Mouse (Mus musculus) neural tube, embryonic 15.5 days (tissue): ENCODE measurements around the gene Bmp2k. TPM values are rescaled to one million over a fixed set of nuclear protein-coding genes. Genes with fewer than 3 reads are reported as not detected.

ENCODE experiments used
- ATAC-seq: fragments of 200-750 bp; cut with Nextera tagmentation; 2 replicates; pipeline ENCODE4 v1.8.0; 2017; ENCODE audit warnings: mild to moderate bottlenecking, moderate TSS enrichment, moderate library complexity; ENCODE audit not compliant: low FRiP score
- H3K27ac ChIP-seq: fragments of 300-500 bp; sonication (generic); replicated peaks from 2 replicates; pipeline ENCODE4 v1.5.1; 2015; ENCODE audit warnings: mild to moderate bottlenecking, inconsistent platforms
- H3K27me3 ChIP-seq: fragments of 300-500 bp; sonication (generic); replicated peaks from 2 replicates; pipeline ENCODE4 v1.6.1; 2015; ENCODE audit warnings: inconsistent platforms
- H3K36me3 ChIP-seq: fragments of 300-500 bp; sonication (generic); 2 replicates; pipeline ENCODE4 v1.6.1; 2015; ENCODE audit warnings: inconsistent platforms
- H3K4me1 ChIP-seq: fragments of 300-500 bp; sonication (generic); 2 replicates; pipeline ENCODE4 v1.6.1; 2015; ENCODE audit warnings: inconsistent platforms
- H3K4me2 ChIP-seq: fragments of 300-500 bp; sonication (generic); 2 replicates; pipeline ENCODE4 v1.6.1; 2015; ENCODE audit warnings: inconsistent platforms, mild to moderate bottlenecking, moderate library complexity
- H3K4me3 ChIP-seq: fragments of 300-500 bp; sonication (generic); replicated peaks from 2 replicates; pipeline ENCODE4 v1.5.1; 2015; ENCODE audit warnings: mild to moderate bottlenecking, inconsistent platforms
- H3K9ac ChIP-seq: fragments of 300-500 bp; sonication (generic); replicated peaks from 2 replicates; pipeline ENCODE4 v1.6.1; 2015; ENCODE audit warnings: mild to moderate bottlenecking, inconsistent platforms
- H3K9me3 ChIP-seq: fragments of 300-500 bp; sonication (generic); replicated peaks from 2 replicates; pipeline ENCODE4 v1.6.1; 2016; ENCODE audit warnings: inconsistent platforms
- WGBS: fragments of 180-500 bp; shearing (Covaris S2); methylation state at CpG from one replicate; pipeline ENCODE4 v1.1.7; 2015; ENCODE audit warnings: mixed read lengths; 5-methylcytosine and 5-hydroxymethylcytosine counted together
- polyA plus RNA-seq: library from polyadenylated mRNA; unstranded; fragments of >200 nt; fragmentation: Nextera tagmentation; extraction: Ambion mirVana; gene quantifications from 2 replicates; pipeline ENCODE4 v1.2.1, GENCODE M21; 2015

The Bmp2k gene
- polyA plus RNA-seq, 1 experiment from 2014 or later: 7.8 TPM

DNA sequence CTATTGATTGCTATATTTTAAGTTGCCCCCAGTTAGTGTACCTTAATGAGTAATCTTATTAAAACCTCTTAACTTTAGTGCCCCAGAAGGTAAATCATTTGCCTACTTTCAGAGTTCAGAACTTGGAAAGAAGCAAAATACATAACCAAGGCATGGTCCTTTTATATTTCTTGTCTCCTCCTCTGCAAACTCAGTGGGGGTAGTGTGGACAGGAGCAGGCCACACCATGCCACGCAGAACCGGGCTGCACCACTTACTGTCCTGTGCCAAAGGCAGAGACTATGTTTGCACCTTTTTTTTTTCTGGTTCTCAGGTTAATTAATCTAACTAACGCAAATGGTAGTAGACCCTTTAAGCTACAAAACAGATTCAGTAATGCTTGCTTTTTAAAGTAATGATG is 91.9 kb downstream of the Bmp2k start:
- peaks cover 34% of the 10 kb centered on the region for H3K36me3 ChIP-seq

DNA sequence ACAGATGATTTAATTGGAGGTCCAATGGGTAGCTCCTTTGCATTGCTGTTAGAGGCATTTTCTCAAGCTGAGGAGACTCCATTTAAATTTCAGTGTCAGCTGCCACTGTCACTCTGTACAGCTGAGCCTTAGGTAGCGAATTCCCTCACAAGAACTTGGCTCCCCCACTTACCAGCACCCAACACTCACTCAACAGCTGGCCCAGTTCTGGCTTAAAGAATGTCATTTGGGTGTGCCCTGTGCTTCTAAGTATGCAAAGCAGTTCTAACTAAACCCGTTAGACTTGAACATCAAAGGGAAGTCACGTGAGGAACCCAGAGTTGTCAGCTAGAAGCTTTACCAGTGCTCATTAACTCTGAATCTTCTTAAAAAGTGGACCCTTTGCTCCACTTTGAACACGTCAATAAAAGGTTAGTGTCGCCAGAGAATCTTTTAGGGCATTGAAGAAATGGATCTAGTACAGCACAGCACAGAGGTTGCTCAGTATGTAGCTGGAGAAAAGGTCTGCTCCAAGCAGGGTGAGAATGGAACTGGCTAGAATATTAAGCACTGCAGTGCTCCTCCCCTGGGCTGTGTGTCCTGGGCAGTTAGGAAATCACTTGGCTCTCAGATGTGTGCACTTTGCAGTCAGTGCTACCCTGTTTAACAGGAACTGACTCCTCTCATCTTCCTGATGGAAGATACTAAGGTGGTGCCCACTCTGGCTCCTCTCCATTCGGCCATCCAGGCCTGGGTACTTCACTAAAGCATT is 92.7 kb downstream of the Bmp2k start:
- no peaks in the 10 kb centered on the region for H3K27me3 ChIP-seq
- no peak overlapping the region for H3K9ac ChIP-seq
- no peaks in the 10 kb centered on the region for H3K9me3 ChIP-seq
- H3K4me1 ChIP-seq: no peaks in the 10 kb centered on the region
- no peak overlapping the region for H3K27ac ChIP-seq
- peaks cover 36% of the 10 kb centered on the region for H3K36me3 ChIP-seq
- H3K4me3 ChIP-seq: no peak overlapping the region
- no peak for ATAC-seq
- WGBS: 72% methylated on average over 6 of the region's 6 CpGs
- no peak overlapping the region for H3K4me2 ChIP-seq

More for the DNA sequence above, 91.9 kb downstream of the Bmp2k start:
- Histone ChIP-seq H3K4me1 (no peaks in the 10 kb centered on the region), H3K27me3 (no peaks in the 10 kb centered on the region), H3K9me3 (no peaks in the 10 kb centered on the region), H3K9ac (no peak overlapping the region), H3K4me3 (no peak overlapping the region), H3K4me2 (no peak overlapping the region), H3K27ac (no peak overlapping the region)
- ATAC-seq: no peak
- 91% methylated on average over 3 of the region's 3 CpGs for WGBS

DNA sequence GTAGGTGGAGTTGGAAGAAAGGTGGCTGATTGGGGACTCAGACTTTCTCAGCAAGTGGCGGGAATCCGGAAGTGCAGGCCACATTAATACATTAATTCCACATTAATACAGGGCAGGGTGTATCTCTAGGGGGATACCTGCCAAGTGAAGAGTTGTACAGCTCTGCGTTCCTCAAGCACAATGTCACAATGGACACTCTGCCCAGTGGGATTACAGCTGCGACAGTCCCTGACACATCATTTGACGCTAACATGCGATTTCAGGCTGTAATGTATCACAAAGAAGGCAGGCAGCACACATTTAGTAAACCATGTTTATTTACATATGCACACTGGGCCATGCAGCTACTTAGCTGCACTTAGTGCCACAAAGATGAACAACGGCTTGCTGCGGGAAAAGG is 95.5 kb downstream of the Bmp2k start:
- no peak overlapping the region for H3K27ac ChIP-seq
- peaks cover 30% of the 10 kb centered on the region for H3K36me3 ChIP-seq
- H3K27me3 ChIP-seq: no peaks in the 10 kb centered on the region
- no peak overlapping the region for H3K4me2 ChIP-seq
- H3K4me3 ChIP-seq: no peak overlapping the region
- H3K9ac ChIP-seq: no peak overlapping the region
- ATAC-seq: no peak
- 74% methylated on average over 8 of the region's 8 CpGs for WGBS
- H3K9me3 ChIP-seq: no peaks in the 10 kb centered on the region
- 0 out of 2 replicates have a peak, but pooled peaks cover 4% of the 10 kb centered on the region for H3K4me1 ChIP-seq

DNA sequence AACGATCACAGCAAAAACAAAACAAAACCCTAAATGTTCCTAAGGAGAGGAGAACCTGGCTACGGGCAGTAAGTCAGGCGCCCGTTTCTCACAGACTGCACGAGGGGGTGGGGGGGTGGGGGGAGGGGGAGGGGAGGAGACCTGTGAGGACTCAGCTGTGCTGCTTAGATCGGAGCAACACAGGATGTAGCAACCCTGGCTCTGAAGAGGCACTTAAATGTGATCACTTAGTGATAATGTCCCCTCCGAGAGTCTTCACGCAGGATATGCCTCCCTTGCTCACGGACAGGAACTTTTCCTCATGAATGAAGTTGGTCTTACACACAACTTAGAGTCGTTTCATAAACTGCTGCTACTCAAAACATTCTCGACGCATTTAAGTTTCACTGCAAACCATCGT is 97.8 kb downstream of the Bmp2k start:
- H3K4me3 ChIP-seq: no peak overlapping the region
- H3K4me1 ChIP-seq: 0 out of 2 replicates have a peak, but pooled peaks cover 4% of the 10 kb centered on the region
- no peak for ATAC-seq
- no peaks in the 10 kb centered on the region for H3K9me3 ChIP-seq
- WGBS: 61% methylated on average over 12 of the region's 13 CpGs
- H3K27ac ChIP-seq: no peak overlapping the region
- no peak overlapping the region for H3K4me2 ChIP-seq
- H3K36me3 ChIP-seq: peaks cover 50% of the 10 kb centered on the region
- no peak overlapping the region for H3K9ac ChIP-seq
- H3K27me3 ChIP-seq: no peaks in the 10 kb centered on the region

DNA sequence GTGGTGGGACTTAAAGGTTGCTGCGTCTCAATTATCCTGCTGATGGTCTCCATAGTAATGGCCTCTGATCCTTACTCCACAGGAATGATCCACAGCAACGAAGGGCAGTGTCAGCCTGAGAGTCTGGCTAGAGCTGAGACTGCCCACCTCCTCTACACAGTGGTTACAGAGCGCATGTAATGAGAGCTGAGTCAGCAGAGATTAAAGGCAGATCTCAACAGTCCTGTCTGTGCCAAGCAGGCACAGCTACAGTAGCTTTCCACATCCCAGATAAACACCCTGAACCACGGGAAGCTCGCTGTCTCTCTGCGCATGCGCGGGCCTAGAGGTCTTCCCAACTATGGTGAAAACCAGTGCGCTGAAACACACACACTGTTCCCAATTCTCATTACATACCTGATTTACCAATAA is 100.1 kb downstream of the Bmp2k start:
- 0 out of 2 replicates have a peak, but pooled peaks have one; percentile 35 for ATAC-seq
- WGBS: 74% methylated on average over 9 of the region's 9 CpGs
- H3K36me3 ChIP-seq: peaks cover 56% of the 10 kb centered on the region

DNA sequence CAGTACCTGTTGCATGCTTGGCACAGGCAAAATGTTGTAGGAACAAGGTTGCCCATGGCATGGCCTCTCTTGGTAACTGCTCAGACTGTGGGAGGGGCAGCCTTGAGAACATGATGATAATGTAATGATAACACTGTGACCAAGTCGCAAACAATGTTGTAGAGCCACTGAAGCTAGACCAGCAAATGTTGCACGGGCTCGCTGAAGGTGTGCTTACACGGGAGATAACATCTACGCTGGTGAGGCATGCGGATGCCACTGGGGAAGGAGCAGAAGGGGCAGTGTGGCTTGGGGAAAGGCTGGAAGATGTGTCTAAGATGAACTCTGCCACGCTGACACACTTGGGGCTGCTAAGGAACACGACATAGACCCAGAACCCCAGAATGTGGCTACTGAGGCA is 102.5 kb downstream of the Bmp2k start:
- Histone ChIP-seq H3K27ac (no peak overlapping the region), H3K9me3 (no peaks in the 10 kb centered on the region), H3K9ac (no peak overlapping the region), H3K4me1 (0 out of 2 replicates have a peak, but pooled peaks cover 4% of the 10 kb centered on the region), H3K4me3 (no peak overlapping the region), H3K4me2 (no peak overlapping the region), H3K27me3 (no peaks in the 10 kb centered on the region), H3K36me3 (peaks cover 53% of the 10 kb centered on the region)
- no peak for ATAC-seq
- 97% methylated on average over 8 of the region's 8 CpGs for WGBS

More for the DNA sequence above, 100.1 kb downstream of the Bmp2k start:
- H3K4me3 ChIP-seq: no peak overlapping the region
- H3K27ac ChIP-seq: no peak overlapping the region
- H3K9ac ChIP-seq: no peak overlapping the region
- H3K27me3 ChIP-seq: no peaks in the 10 kb centered on the region
- H3K4me1 ChIP-seq: 0 out of 2 replicates have a peak, but pooled peaks cover 4% of the 10 kb centered on the region
- H3K4me2 ChIP-seq: no peak overlapping the region
- no peaks in the 10 kb centered on the region for H3K9me3 ChIP-seq

DNA sequence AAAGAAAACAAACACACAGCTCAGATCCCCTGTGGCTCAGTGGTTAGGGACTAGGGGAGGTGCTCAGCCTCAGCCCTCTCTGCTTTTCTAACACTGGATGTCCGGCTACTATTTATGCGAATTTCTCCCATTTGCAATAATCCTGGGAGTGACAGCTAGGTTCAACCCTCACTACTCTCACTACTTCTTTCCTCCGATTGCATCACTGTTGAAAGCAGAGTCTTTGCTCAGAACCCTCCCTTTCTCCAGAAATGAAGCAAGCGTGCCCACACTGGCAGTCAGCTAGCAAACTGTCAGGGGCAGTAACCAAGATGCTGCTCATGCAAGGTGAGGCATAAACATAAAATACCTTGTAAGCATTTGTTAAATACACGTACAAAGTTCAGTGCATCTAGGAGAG is 110.8 kb downstream of the Bmp2k start:
- no peaks in the 10 kb centered on the region for H3K9me3 ChIP-seq
- no peak overlapping the region for H3K27ac ChIP-seq
- ATAC-seq: no peak
- WGBS: 93% methylated on average over 5 of the region's 5 CpGs
- H3K4me2 ChIP-seq: no peak overlapping the region
- H3K36me3 ChIP-seq: peaks cover 12% of the 10 kb centered on the region; the same call in 1 of the 2 replicates
- no peak overlapping the region for H3K9ac ChIP-seq
- H3K4me1 ChIP-seq: peaks cover 31% of the 10 kb centered on the region
- H3K27me3 ChIP-seq: no peaks in the 10 kb centered on the region
- H3K4me3 ChIP-seq: no peak overlapping the region

DNA sequence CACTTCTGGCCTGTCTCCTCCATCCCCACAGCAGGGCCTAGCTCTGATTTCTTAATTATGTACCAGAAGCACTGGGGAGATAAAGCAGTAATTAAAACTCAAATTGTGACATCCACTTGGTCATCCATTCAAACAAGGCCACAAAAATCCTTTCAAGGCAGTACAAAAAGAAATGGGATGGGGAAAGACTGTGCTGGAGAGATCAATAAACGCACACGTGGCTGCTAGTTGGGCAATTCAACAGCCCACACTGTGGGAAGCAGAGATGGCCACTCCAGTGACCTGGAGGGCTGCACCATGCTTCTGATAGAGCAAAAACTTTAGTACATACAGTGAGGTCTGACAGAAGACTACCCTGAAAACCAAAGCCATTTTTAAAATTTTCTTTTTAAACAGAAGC is 112.6 kb downstream of the Bmp2k start:
- Histone ChIP-seq H3K36me3 (peaks cover 10% of the 10 kb centered on the region; the same call in 1 of the 2 replicates), H3K4me3 (peak overlapping the region; percentile 78), H3K4me2 (peak overlapping the region; percentile 60), H3K4me1 (peaks cover 31% of the 10 kb centered on the region), H3K27ac (no peak overlapping the region), H3K27me3 (no peaks in the 10 kb centered on the region), H3K9ac (peak overlapping the region; percentile 82; the same call in 1 of the 2 replicates), H3K9me3 (no peaks in the 10 kb centered on the region)
- ATAC-seq: no peak
- 11% methylated on average over 2 of the region's 2 CpGs for whole genome bisulfite sequencing

DNA sequence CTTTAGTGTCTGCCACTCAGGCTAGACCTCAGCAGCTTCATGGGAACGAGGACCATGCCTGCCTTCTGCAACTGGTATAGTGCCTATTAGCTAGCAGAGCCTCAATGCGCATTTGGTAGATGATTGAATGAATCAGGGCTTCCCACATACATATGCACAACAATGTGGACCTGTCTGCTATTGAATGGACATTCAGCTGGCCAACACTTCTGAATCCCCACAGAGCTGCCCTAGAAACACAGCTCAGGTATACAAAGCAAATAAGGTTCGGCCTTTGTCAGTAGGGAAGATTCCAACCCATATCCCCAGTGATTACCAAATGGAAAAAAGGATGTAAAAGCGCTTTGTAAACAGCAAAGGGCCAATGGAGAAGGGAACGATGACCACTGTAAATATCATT is 113.2 kb downstream of the Bmp2k start:
- Histone ChIP-seq H3K4me3 (peak overlapping the region; percentile 78), H3K4me1 (peaks cover 31% of the 10 kb centered on the region), H3K36me3 (peaks cover 10% of the 10 kb centered on the region; the same call in 1 of the 2 replicates), H3K9me3 (no peaks in the 10 kb centered on the region), H3K27ac (peak overlapping the region; percentile 79; the same call in 1 of the 2 replicates), H3K27me3 (no peaks in the 10 kb centered on the region), H3K9ac (peak overlapping the region; percentile 82), H3K4me2 (peak overlapping the region; percentile 60)
- 7% methylated on average over 5 of the region's 5 CpGs for whole genome bisulfite sequencing
- ATAC-seq: no peak

DNA sequence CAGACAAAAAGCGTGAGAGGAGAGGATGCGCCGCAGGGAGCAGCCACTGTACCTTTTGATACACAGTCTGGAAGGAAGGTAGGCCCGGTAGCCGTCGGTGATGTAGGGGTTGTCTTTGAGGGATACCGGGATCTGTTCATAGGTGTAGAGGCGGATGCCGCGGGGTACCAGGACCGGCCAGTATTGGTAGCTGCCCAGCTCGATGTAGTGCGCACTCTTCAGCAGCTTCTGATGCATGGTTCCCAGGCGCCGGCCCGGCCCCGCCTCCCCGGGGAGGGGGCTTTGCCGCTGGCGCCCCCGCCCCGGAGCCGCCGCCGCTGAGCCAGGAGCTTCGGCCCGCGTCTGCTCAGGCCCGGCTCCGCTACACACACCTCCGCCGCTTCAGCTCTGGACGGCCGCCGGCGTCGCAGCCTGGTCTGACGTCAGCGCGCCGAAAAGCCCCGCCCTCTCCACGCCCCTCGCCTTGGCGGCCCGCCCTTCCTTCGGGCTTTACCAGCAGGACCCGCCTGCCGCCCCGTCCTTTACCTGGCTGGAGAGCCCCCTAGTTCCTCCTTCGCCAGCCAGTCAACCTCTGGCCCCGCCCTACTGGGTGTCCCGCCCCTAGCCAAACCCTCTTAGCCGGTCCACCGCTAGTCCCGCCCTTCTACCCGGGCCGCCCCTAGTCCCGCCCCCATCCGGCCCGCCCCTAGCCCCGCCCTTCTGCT is 113.9 kb downstream of the Bmp2k start, which contains the start of gene Paqr3:
Paqr3 (minus strand) TSS at position 390 of the 704 bp plus-strand sequence.
- peaks cover 31% of the 10 kb centered on the region for H3K4me1 ChIP-seq
- H3K27me3 ChIP-seq: no peaks in the 10 kb centered on the region
- peak; percentile 98 for ATAC-seq
- under 1% methylated on average over 61 of the region's 62 CpGs for WGBS
- peak within 1 kb of the TSS; percentile 79 for H3K27ac ChIP-seq
- peak within 1 kb of the TSS; percentile 78 for H3K4me3 ChIP-seq
- H3K9me3 ChIP-seq: no peaks in the 10 kb centered on the region
- H3K9ac ChIP-seq: peak within 1 kb of the TSS; percentile 82
- peaks cover 5% of the 10 kb centered on the region; the same call in 1 of the 2 replicates for H3K36me3 ChIP-seq
- H3K4me2 ChIP-seq: peak within 1 kb of the TSS; percentile 60

DNA sequence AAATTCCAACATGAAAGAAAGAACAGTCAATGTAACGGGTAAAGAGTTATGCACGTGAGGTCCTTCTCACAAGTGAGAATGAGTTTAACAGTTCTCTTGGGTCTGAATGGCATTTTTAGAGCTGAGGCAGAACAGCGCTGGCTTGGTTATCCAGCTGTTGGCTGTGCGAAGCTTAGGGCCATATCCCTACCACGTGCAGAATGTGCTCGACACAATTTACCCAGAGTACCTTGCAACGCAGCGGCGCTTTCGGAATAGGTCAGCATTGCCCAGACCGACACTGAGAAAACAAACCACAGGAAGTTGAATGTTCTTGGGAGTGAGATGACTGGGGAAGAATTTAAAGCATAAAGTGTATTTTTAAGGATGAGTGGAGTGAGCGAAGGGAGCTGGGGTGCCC is 127.5 kb downstream of the Bmp2k start:
- ATAC-seq: no peak
- H3K27ac ChIP-seq: no peak overlapping the region
- peaks cover 14% of the 10 kb centered on the region for H3K27me3 ChIP-seq
- WGBS: 88% methylated on average over 12 of the region's 12 CpGs
- H3K36me3 ChIP-seq: no peaks in the 10 kb centered on the region
- no peak overlapping the region for H3K4me2 ChIP-seq
- 0 out of 2 replicates have a peak, but pooled peaks cover 3% of the 10 kb centered on the region for H3K4me1 ChIP-seq
- H3K9me3 ChIP-seq: no peaks in the 10 kb centered on the region
- no peak overlapping the region for H3K4me3 ChIP-seq
- H3K9ac ChIP-seq: no peak overlapping the region
